Mouse (Mus musculus): ENCODE measurements around the gene Arid4b.
A peak's percentile ranks its signal among the peaks of the same experiment; 100 is the strongest.
"Not testable (repeated sequence)": the region's sequence is repeated elsewhere in the genome, so short reads cannot be mapped to it uniquely, and the experiment has no call there.

Gene Arid4b

GRCm38 (mm10) chr13:14063013-14063941, at the start of gene Arid4b, which contains the start of gene Ggps1:
Gene Arid4b (plus strand): TSS chr13:14063232.
Gene Ggps1 (minus strand): TSS chr13:14063488.
- peak; percentile 98 for DNase-seq (ENCODE audit: low spot score in 2 of 2)

DNA sequence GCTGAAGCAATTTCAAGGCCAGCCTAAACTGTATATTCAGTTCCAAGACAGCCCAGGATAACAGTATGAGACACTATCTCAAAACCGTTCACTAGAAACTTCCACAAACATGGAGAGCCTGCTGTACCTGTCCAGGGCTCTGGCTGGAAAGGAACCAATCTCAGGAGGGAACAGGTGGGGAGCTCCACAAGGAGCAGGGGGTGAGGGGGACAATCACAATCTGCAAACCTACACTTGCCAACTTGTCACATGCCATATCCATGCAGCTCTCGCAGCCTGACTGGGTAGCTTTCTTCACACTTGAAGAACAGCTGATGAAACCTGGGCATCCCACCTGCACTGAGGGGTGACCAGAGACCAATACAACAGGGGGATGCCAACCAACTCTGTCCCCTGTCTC, 49.0 kb upstream of the Arid4b start:
- no peak for DNase-seq (ENCODE audit: low spot score in 2 of 2)

DNA sequence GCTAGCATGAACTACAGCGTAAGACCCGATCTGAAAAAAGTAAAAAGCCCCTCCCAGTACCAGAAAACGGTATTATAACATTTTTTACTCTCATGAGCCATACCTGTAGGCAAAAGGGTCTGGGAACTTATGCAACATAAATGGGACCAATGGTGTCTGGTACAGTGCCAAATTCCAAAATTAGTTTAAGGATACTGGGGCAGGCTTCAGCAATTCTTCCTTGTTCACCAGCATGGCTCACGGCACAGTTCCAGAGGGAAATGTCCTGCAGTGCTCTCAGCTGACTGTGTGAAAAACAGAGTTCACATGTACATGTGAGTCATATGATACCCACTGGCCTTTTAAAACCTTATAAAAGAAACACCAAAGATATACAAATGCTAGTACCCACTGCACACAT, 48.5 kb upstream of the Arid4b start:
- DNase-seq (ENCODE audit: low spot score in 2 of 2) = no peak

DNA sequence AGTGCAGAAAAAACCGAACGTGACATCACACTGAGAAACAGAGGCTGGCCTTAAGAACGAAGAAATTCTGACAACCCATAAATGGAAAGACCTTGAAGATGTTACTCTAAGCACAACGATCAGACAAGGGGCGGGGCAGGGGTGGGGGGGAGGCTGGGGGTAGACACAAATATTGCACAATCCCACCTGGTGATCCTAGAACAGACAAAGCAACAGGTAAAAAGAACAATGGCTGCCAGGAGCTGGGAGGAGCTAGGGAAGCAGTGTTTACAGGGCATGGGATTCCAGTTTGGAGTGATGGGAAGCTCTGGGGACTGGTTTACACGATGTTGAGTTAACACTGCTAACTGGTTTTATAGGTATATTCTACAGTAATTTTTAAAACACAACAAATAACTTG, 47.4 kb upstream of the Arid4b start:
- DNase-seq (ENCODE audit: low spot score in 2 of 2) = no peak

- DNase-seq (ENCODE audit: low spot score in 2 of 2) = no peak
Observed at GRCm38 (mm10) chr13:14018283-14018682, 44.7 kb upstream of the Arid4b start.

DNA sequence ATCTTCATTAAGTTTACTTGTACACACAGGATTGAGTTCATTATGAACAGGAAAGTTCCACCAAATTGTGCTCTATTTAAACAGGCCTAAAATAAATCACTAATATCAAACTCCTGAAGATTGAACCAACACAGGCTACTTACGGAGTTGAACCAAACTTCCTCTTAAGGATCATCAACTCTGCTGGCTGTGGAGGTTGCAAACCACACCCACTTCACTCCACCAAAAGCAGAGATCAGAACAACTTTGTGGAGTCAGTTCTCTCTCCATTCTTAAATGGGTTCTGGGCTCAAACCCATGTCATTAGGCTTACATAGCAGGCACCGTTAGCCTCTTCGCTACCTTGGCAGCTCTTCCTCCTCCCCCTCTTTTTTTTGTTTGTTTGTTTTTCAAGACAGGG, 44.2 kb upstream of the Arid4b start:
- DNase-seq (ENCODE audit: low spot score in 2 of 2) = no peak

DNA sequence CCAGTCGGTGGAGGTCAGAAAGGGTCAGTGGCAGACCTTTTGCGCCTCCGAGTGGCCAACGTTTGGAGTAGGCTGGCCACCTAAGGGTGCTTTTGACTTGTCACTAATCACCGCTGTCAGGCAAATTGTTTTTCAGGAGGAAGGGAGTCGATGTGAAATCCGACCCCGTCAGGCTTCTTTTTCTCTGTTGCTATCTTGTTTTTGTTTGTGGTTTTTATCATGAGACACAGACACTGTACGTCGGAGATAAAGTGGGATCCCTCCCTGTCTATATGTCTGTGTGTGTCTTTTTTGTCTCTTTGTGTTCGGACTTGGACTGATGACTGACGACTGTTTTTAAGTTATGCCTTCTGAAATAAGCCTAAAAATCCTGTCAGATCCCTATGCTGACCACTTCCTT, 41.6 kb upstream of the Arid4b start:
- DNase-seq (ENCODE audit: low spot score in 2 of 2) = not testable (repeated sequence)

DNA sequence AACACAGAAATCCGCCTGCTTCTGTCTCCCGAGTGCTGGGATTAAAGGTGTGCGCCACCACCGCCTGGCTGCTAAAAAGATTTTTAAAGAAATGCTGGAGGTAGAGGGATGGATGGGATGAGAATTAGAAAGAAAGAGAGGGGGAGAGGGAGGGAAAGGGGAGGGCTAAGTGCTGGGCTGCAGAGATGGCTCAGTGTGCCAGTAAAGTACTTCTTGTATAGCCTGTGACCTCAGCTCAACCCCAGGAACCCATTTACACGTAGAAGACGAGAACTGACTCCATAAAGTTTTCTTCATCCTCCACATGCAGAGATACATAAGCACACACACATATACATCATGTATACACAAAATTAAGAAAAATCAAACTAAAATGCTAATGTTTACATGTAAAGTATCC, 37.5 kb upstream of the Arid4b start:
- DNase-seq (ENCODE audit: low spot score in 2 of 2) = no peak

GRCm38 (mm10) chr13:14026154-14026820, 36.7 kb upstream of the Arid4b start:
- DNase-seq (ENCODE audit: low spot score in 2 of 2) = no peak

GRCm38 (mm10) chr13:14033309-14034072, 29.5 kb upstream of the Arid4b start:
- no peak for DNase-seq (ENCODE audit: low spot score in 2 of 2)

DNA sequence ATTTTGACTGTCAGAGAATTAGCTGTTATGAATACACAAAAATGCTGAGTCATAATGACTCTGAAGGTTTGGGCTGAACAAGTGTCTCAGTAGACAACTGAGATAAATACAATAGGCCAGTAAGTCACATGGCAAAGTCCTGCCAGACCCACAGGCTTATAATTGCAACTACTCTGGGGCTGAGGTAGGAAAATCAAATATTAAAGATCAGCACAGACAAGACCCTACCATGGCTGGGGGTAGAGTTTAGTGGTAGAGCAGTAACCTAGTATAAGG, 29.0 kb upstream of the Arid4b start:
- DNase-seq (ENCODE audit: low spot score in 2 of 2) = no peak

- not testable (repeated sequence) for DNase-seq (ENCODE audit: low spot score in 2 of 2)
Observed at GRCm38 (mm10) chr13:14035352-14035751, 27.7 kb upstream of the Arid4b start.

DNA sequence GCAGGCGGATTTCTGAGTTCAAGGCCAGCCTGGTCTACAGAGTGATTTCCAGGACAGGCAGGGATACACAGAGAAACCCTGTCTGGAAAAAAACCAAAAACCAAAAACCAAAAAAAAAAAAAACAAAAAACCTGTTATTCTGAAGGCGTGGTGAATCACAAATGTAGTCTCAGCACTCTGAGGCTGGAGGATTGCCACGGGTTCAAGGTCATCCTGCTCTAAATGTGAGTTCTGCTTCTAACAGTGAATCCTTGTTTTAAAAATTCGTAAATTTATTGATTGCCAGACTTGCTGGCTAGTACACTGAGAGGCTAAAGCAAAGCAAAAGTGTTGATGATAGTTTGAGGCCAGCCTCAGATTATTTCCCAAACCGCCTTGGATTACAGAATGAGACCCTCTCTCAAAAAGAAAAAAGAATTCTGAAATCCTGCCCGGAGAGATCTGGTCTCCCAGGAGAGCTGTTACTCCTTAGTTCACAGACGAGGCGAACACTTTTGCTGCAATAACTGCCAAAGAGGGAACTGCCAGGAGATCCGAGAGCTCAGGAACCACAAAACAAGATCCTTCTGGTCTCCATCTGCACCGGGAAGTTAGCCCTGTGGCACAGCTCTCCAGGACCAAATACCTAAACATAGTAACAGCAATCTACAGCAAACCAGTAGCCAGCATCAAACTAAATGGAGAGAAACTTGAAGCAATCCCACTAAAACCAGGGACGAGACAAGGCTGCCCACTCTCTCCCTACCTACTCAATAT, 27.0 kb upstream of the Arid4b start:
- DNase-seq (ENCODE audit: low spot score in 2 of 2) = no peak

DNA sequence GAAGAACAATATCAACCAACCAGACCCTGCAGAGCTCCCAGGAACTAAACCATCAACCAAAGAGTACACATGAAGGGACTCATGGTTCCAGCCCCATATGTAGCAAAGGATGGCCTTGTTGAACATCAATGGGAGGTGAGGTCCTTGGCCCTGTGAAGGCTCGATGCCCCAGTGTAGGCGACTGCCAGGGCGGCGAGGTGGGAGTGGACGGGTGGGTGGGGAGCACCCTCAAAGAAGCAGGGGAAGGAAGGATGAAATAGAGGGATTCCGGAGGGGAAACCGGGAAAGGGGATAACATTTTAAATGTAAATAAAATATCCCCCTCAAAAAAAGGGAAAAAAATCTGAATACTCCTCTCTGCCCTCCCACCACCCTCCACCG, 24.1 kb upstream of the Arid4b start:
- DNase-seq (ENCODE audit: low spot score in 2 of 2) = peak in 1 of 2 experiments; percentile 19

- DNase-seq (ENCODE audit: low spot score in 2 of 2) = peak; percentile 81 to 92
Observed at GRCm38 (mm10) chr13:14039292-14039965, 23.6 kb upstream of the Arid4b start, which contains the start of gene Tbce. Gene Tbce (minus strand): TSS chr13:14039638.

DNA sequence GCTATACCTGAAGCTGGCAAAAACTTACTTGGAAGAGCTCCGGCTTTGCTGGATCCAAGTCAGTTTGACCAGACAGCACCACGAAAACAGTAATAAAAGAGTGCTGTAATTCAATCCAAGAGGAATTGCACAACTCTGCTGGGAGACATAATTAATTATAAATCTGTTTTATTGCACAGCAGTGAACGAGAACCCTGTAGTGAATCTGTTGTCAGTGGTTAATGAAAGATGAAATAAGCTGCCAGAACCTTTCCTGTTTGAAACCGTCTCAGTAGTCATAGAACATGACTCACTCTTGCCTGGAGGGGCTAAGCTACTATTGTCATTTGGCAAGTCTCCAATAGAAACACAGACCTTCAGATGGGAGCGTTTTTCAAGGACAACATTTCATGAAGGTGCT, 22.8 kb upstream of the Arid4b start:
- no peak for DNase-seq (ENCODE audit: low spot score in 2 of 2)

GRCm38 (mm10) chr13:14043851-14044250, 19.2 kb upstream of the Arid4b start:
- no peak for DNase-seq (ENCODE audit: low spot score in 2 of 2)

DNA sequence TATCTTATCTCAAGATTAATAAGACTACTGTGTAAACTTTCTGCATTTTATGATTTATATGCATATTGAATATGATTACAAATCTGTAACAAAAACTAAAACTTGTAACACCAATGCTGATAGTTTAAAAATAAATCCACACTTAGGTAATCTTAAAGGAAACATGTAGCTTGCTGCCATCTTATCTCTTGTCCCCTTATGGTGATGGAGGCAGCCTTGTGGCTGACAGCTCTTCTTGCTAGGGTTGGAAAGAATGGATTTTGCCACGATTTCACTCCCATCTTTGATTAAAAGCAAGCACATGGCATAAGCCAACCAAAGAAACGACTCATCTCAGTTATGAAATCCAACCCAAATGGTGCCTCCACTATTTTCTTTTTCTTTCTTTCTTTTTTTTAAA, 18.5 kb upstream of the Arid4b start:
- DNase-seq (ENCODE audit: low spot score in 2 of 2) = no peak

- no peak for DNase-seq (ENCODE audit: low spot score in 2 of 2)
Observed at GRCm38 (mm10) chr13:14049878-14050277, 13.2 kb upstream of the Arid4b start.

GRCm38 (mm10) chr13:14056801-14057200, 6.2 kb upstream of the Arid4b start:
- DNase-seq (ENCODE audit: low spot score in 2 of 2) = no peak

- no peak for DNase-seq (ENCODE audit: low spot score in 2 of 2)
Observed at GRCm38 (mm10) chr13:14059582-14059981, 3.5 kb upstream of the Arid4b start.

All from left cerebral cortex, adult 9 months (tissue).